Mouse (Mus musculus): ENCODE results near the gene Avpi1. TPM values are rescaled to one million over a fixed set of nuclear protein-coding genes. Genes with fewer than 3 reads are reported as not detected.
A peak's percentile ranks its signal among the peaks of the same experiment; 100 is the strongest.
"Not testable (repeated sequence)": the region's sequence is repeated elsewhere in the genome, so short reads cannot be mapped to it uniquely, and the experiment has no call there.

The Avpi1 gene
- polyA plus RNA-seq, 2 experiments from 2014 or later = 9.2 to 9.7 TPM

DNA sequence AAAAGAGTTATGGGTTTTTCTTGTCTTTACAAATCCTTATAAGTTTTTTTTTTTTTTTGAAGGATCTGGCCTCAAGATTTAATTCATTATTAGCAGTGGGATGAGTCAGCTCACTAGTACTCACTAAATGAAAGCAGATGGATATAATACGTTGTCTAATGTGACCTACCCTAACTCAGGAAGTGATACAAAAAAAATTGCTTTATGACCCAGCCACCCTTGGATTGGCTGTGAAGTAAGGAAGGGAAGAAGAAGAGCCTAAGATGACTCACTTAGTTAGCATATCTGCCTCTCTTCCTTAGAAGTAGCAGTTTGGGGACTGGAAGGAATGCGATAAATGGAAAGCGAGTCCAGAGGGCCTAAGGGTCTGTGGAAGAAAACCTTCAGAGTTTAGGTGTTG, 29.5 kb downstream of the Avpi1 start:
- no peak for ATAC-seq

- ATAC-seq = peak; percentile 1
Measured at GRCm38 (mm10) chr19:42090637-42091141, 38.2 kb downstream of the Avpi1 start.

DNA sequence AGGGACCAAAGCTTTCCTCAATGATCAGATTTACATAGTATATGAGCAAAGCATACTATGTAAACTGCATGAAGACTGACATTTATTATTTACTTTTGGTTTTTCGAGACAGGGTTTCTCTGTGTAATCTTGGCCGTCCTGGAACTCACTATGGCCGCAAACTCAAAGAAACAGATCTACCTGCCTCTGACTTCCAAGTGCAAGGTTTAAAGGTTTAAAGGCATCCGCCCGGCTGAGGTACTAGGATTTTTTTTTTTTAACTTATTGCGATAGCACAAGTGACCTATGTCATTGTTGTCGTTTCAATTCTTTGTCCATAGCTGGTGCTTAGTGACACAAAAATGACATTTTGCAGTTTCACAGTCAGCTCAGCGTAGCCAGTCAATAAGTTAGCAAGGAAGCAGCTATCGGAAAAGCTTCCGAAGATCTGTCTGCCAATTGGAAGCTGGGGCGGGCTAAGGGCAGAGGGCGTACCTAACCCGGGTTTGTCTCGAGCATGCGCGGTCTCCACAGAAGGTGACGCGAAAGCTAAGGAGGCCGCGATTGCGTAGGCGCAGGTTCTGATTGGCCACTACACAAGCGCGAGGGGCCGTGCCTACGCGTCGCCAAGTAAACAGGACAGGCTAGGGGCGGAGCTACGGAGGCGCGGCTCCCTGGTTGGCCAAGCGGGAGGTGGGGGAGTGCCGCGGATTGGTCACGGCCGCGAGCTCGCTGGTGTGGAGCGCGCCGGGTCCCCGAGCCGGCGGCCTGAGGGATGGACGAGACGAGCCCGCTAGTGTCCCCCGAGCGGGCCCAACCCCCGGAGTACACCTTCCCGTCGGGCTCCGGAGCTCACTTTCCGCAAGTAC, 38.9 kb downstream of the Avpi1 start, which contains the start of gene Pi4k2a:
TSS of gene Pi4k2a (plus strand) at position 723 of the 848 bp plus-strand sequence.
- ATAC-seq = peak; percentile 91

- ATAC-seq = peak; percentile 47
Measured at GRCm38 (mm10) chr19:42089103-42089747, 39.6 kb downstream of the Avpi1 start.

GRCm38 (mm10) chr19:42086166-42086565, 42.7 kb downstream of the Avpi1 start, which contains the start of gene Morn4:
Gene Morn4, minus strand, starts transcription at chr19:42086357.
- no peak for ATAC-seq

- ATAC-seq = no peak
Measured at GRCm38 (mm10) chr19:42085690-42086089, 43.2 kb downstream of the Avpi1 start.

DNA sequence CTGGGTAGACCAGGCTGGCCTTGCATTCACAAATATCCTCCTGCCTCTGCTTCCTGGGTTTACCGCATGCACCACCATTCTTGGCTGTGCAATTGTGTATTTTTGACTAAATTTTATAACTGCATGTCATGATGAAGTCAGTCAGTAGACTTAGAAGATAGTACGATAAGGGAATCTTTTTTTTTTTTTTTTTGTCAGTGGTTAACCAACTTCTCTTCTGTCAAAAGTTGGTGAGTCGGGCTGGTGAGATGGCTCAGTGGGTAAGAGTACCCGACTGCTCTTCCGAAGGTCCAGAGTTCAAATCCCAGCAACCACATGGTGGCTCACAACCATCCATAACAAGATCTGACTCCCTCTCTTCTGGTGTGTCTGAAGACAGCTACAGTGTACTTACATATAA, 47.2 kb downstream of the Avpi1 start:
- ATAC-seq = not testable (repeated sequence)

DNA sequence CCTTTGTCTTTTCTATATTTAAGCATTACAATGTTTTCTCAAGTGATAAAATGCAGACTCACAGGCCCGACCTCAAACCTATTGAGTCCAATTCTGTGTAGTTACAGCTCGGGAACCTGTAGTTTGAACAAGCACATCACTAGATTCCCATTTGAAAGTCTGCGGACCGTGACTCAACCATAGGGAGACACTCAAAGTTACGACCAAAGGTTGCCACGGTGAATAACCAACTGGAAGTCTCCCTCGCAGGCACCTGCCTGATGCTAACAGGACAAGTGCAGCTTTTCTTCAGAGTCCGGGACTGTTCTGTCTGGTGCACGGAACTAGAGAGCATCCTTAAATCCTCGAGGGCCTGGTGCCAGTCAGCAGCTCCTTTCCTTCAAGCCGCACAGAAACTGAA, 48.4 kb downstream of the Avpi1 start:
- no peak for ATAC-seq

DNA sequence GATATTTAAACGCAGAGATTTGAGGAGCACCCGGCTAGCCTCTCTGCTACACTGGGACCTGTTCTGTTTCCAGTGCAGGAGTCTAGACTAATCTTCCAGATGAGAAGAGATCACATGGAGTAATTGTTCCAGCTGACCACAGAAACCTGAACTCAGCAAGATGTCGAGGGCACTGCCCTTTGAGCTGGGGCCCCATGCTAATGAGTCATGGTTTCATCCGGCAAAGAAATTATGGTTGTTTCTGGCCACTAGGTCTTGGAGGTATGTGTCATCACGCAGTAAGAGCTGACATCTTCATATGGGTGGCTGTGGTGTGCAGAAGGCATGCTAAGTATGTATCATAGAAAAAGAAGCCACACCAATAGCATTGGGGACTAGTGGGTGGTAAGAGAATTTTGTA, 48.9 kb downstream of the Avpi1 start:
- ATAC-seq = no peak

DNA sequence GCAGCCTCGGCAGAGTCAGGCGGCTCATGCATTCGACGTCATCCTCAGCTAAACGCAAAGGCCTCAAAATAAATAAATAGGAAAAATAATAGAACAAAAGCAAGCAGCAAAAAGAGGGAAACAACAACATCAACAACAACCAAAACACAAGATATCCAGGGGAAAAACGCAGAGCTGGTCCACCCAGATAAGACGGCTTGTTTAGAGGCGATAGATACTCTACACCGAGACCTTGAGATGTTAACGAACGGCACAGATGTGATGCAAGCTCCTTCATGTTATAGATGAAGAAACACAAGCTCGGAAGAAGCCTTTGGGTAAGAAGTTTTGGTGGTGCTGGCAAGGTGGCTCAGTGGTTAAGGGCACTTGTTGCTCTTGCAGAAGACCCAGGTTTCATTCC, 49.9 kb downstream of the Avpi1 start:
- no peak for ATAC-seq

- ATAC-seq = no peak
Measured at GRCm38 (mm10) chr19:42078566-42078965, 50.3 kb downstream of the Avpi1 start.

DNA sequence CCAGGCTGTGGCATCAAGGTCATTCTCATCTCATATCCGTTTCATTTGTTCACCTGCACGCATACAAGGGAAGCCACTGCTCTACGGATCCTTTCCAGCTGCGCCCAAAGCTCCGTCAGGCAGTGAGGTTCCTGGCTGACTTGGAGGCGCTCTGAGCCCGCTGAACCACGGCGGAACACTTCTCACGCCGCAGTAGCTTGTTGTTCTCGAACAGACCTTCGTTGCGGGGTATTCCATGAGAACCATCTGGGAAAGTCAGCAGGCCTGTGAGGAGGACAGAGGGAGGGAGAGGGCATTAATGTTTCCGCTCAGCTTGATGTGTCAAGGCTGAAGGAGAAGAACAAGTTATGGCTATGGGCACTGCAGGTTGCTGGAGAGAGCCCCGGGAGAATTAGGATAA, 52.9 kb downstream of the Avpi1 start:
- no peak for ATAC-seq

GRCm38 (mm10) chr19:42075051-42075450, 53.8 kb downstream of the Avpi1 start:
- ATAC-seq = no peak

Other genes with a start within 250 kb of the Avpi1 start
- 1 to 10 TPM; 6.9 to 8.8 TPM for gene Rrp12, start 232.9 kb downstream of the Avpi1 start, polyA plus RNA-seq (2017; shearing (Covaris generic))
- 10 to 100 TPM; 60.3 to 83.9 TPM for gene Pgam1, start 217.1 kb downstream of the Avpi1 start, polyA plus RNA-seq (2017; shearing (Covaris generic))
- gene Exosc1, start 195.6 kb downstream of the Avpi1 start, polyA plus RNA-seq (2017; shearing (Covaris generic)) = 100 to 1,000 TPM in 1 of 2 experiments, 10 to 100 TPM in 1; 75.9 to 103 TPM
- gene Zdhhc16, start 195.6 kb downstream of the Avpi1 start, polyA plus RNA-seq (2017; shearing (Covaris generic)) = 10 to 100 TPM; 39.0 to 41.1 TPM
- 10 to 100 TPM; 63.7 to 75.3 TPM for gene Mms19, start 147.9 kb downstream of the Avpi1 start, polyA plus RNA-seq (2017; shearing (Covaris generic))
- 1 to 10 TPM; 2.6 to 4.0 TPM for gene Ubtd1, start 147.3 kb downstream of the Avpi1 start, polyA plus RNA-seq (2017; shearing (Covaris generic))
- not detected for gene Ankrd2, start 93.1 kb downstream of the Avpi1 start, polyA plus RNA-seq (2017; shearing (Covaris generic))
- gene Hoga1, start 83.4 kb downstream of the Avpi1 start, polyA plus RNA-seq (2017; shearing (Covaris generic)) = not detected
- gene 4933411K16Rik, start 76.8 kb downstream of the Avpi1 start, polyA plus RNA-seq (2017; shearing (Covaris generic)) = not detected
- not detected for gene Morn4, start 42.7 kb downstream of the Avpi1 start, polyA plus RNA-seq (2017; shearing (Covaris generic))
- 10 to 100 TPM in 1 of 2 experiments, 1 to 10 TPM in 1; 8.1 to 12.4 TPM for gene Pi4k2a, start 38.6 kb downstream of the Avpi1 start, polyA plus RNA-seq (2017; shearing (Covaris generic))
- gene Marveld1, start 18.3 kb upstream of the Avpi1 start, polyA plus RNA-seq (2017; shearing (Covaris generic)) = 1 to 10 TPM; 5.7 to 6.5 TPM
- 10 to 100 TPM; 13.9 to 15.2 TPM for gene Zfyve27, start 34.9 kb upstream of the Avpi1 start, polyA plus RNA-seq (2017; shearing (Covaris generic))
- not detected for gene Sfrp5, start 73.2 kb upstream of the Avpi1 start, polyA plus RNA-seq (2017; shearing (Covaris generic))
- gene Golga7b, start 118.5 kb upstream of the Avpi1 start, polyA plus RNA-seq (2017; shearing (Covaris generic)) = not detected